20 mouse cellular contexts compared by ENCODE assay signal in genomic region chr7:37979729-37980128, GRCm38 (mm10).
"Had no signal": no experiment of that assay in that cellular context is flagged by ENCODE, and none has a peak within 500 bp of the region (broad histone marks: within the 10 kb centered on the region; RNA-seq: fewer than 3 reads in every experiment).

No protein-coding gene starts in this region.

- H3K4me3 ChIP-seq: liver, embryonic 12.5 days; midbrain, embryonic 10.5 days; midbrain, embryonic 12.5 days; myocyte; neural tube, embryonic 13.5 days; neural tube, embryonic 15.5 days; stomach, embryonic 15.5 days had no signal

- DNase-seq: lung, adult 18-20 months; lung, embryonic 14.5 days; lung, postnatal 10 days; lung, postnatal 4 days; midbrain, embryonic 14.5 days; retina, postnatal 1 day; right cerebral cortex, postnatal 4 days; spleen, adult 18-20 months; thymus, adult 18-20 months; thymus, postnatal 14 days; thymus, postnatal 4 days had no signal

- H3K27ac ChIP-seq: liver, embryonic 12.5 days; liver, embryonic 14.5 days; midbrain, embryonic 10.5 days; midbrain, embryonic 12.5 days; neural tube, embryonic 13.5 days; neural tube, embryonic 15.5 days; stomach, embryonic 15.5 days; stomach, postnatal 0 days had no signal
